Mouse (Mus musculus) thymus, postnatal 0 days (tissue): ENCODE measurements around the gene Wrap53. TPM values are rescaled to one million over a fixed set of nuclear protein-coding genes. Genes with fewer than 3 reads are reported as not detected.
"Not testable (repeated sequence)": the region's sequence is repeated elsewhere in the genome, so short reads cannot be mapped to it uniquely, and the experiment has no call there.

ENCODE experiments used
- DNase-seq: peaks from one replicate; pipeline ENCODE4 v3.0.0-alpha.2; 2015; ENCODE audit warnings: low spot score
- polyA plus RNA-seq: library from polyadenylated mRNA; unstranded; fragments of >200 nt; fragmentation: Nextera tagmentation; extraction: Ambion mirVana; gene quantifications from 2 replicates; pipeline ENCODE4 v1.2.1, GENCODE M21; 2015

The Wrap53 gene
- 27.0 and 30.6 TPM in 2 replicates for polyA plus RNA-seq

DNA sequence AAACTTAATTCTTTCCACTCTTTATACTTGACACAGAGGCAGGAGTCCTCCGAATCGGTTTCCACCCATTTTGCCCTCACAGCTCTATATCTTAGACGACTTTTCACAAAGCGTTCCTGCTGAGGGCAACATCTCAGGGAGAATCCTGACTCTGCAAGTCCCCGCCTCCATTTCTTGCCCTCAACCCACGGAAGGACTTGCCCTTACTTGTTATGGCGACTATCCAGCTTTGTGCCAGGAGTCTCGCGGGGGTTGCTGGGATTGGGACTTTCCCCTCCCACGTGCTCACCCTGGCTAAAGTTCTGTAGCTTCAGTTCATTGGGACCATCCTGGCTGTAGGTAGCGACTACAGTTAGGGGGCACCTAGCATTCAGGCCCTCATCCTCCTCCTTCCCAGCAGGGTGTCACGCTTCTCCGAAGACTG, at the start of gene Wrap53, which contains the start of gene Trp53:
Gene Wrap53 (minus strand): TSS at position 165 of the 424 bp plus-strand sequence.
Gene Trp53 (plus strand): TSS at position 269 of the 424 bp plus-strand sequence.
- DNase-seq: peak; percentile 93

- peak; percentile 36 for DNase-seq
Observed at GRCm38 (mm10) chr11:69629802-69630201, 49.7 kb upstream of the Wrap53 start.

GRCm38 (mm10) chr11:69628286-69628685, 48.2 kb upstream of the Wrap53 start:
- DNase-seq: peak; percentile 73

DNA sequence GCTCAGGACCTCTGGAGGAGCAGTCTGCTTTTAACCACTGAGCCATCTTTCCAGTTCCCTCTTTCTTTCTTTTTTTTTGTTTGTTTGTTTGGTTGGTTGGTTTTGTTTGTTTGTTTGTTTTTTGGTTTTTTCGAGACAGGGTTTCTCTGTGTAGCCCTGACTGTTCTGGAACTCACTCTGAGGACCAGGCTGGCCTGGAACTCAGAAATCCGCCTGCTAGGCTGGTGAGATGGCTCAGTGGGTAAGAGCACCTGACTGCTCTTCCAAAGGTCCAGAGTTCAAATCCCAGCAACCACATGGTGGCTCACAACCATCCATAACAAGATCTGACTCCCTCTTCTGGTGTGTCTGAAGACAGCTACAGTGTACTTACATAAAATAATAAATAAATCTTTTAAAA, 44.3 kb upstream of the Wrap53 start:
- DNase-seq: not testable (repeated sequence)

DNA sequence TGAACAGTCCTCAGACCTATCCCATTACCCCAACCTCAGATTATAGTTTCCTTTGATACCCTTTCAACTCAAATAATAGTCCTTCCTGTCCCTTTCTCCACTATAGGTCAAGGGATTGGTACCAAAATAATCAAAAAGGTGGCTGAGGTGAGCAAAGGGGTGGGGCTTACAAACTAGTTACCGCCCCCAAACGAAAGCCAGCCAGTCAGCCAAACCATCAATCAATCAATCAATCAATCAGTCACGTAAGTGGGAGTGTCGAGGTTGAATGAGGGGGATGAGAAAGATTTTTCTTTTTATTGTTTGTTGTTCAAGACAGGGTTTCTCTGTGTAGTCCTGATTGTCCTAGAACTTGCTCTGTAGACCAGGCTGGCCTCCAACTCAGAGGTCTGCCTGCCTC, 43.0 kb upstream of the Wrap53 start:
- DNase-seq: no peak

DNA sequence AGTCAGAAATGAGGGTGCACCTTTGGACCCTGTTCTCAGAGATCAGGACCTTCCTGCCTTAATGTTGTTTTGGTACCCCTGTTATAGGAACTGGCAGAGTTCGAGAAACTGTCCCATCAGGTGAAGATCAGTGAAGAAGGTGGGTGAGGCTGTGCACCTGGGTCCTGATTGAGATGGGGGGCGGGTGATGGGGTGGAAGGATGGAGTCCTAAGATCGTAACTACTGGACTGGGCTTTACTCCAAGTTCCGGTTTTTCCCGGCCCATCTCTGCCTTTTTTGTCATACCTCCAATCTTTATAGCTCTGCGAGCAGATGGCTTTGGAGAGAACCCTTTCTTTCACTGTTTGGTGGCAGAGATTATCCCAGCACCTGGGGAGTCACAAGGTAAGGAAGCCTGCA, 42.4 kb upstream of the Wrap53 start:
- DNase-seq: no peak

DNA sequence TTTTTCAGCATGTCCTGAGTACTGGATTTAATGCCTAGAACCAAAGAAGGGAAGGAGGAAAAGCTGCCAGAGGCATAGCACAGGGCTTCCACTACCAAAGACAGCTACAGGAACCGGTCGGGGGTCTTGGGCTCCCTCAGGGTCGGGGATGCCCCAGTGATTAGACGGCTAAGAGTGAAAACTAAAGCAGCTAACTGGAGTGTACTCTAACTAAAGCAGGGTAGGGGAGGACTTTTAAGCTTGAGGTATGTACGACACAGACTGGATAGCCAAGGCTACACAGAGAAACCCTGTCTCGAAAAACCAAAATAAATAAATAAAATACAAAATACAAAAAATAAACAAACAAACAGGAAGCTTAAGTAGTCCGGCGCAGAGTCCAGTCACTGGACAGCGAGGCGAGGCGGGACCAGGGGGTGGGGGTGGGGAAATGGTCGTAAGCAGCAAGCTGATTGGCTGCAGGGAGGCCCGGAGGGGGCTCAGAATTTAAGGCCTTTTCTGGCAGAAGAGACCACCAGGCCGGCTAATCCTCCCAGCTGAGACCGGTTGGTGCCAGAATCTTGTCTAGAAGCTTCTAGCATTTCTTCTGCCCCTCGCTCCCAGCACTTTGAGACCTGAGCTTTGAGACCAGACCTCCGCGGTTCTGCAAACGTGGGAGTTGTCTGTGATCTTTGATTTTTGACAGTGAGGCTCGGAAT, 41.7 kb upstream of the Wrap53 start, which contains the start of gene Sat2:
Gene Sat2 (plus strand): TSS at position 454 of the 698 bp plus-strand sequence.
- no peak for DNase-seq

DNA sequence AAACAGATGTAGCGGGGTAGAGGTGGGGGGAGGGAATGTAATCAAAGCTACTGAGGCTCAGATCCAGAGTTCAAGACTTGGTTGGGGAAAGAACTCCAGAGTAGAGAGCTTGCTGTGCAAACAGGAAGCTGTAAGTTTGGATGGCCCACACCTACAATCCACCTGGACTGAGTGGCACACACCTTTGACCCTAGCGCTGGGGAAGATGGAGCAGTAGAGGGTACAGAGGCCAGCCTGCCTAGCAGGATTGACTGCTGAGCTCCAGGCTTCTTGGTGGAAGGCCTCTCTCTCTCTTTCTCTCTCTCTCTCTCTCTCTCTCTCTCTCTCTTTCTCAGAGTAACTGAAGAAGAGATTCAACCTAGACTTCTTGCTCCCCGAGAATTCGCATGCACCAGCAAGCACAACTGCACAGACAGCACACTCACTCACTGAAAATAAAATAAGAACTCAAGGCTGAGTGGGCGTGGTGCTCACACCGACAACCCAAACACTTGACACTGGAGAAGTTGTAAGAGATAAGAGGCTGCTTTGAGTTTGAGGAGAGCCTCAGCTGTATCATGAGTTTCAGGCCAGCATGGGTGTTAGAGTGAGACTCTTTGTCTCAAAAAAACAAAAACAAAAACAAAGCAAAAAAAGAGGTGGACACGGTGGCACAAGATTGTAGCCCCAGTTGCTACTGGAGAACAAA, 40.5 kb upstream of the Wrap53 start:
- no peak for DNase-seq

- no peak for DNase-seq
Observed at GRCm38 (mm10) chr11:69617805-69618204, 37.8 kb upstream of the Wrap53 start, which contains the start of gene Shbg. TSS of gene Shbg (minus strand) at chr11:69617905.

DNA sequence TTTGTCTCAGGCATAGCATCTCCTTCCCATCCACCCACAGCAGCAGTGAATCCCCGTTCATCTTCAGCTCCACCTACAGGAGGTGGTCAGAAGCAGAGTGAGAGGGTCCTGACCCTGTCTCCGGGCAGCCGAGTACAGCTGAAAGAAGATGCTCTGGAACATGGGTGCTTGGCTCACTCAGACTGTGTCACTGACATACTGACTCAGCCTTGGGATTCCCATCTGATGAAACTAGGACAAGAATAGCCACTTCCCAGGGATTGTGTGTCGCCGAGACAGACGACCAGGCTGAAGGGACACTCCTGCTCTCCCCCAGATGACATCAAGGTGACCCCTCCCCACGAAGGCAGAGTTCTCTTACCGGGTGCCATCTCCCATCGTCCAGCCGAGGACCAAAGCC, 36.7 kb upstream of the Wrap53 start:
- no peak for DNase-seq

DNA sequence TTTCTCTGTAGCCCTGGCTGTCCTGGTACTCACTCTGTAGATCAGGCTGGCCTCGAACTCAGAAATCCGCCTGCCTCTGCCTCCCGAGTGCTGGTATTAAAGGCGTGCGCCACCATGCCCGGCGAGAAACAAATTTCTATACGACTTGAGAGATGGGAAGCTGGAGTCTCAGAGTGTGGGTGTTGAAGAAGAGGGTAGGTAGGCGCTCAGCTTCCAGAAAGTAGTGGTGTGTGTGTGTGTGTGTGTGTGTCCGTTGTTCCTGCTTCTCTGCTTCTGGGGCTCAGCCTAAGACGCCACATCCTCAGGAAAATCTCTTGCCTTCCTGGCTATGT, 34.2 kb upstream of the Wrap53 start:
- DNase-seq: not testable (repeated sequence)

- peak; percentile 31 for DNase-seq
Observed at GRCm38 (mm10) chr11:69613553-69614256, 33.6 kb upstream of the Wrap53 start.

GRCm38 (mm10) chr11:69610899-69611298, 30.8 kb upstream of the Wrap53 start:
- no peak for DNase-seq

GRCm38 (mm10) chr11:69609416-69609815, 29.4 kb upstream of the Wrap53 start:
- DNase-seq: no peak

DNA sequence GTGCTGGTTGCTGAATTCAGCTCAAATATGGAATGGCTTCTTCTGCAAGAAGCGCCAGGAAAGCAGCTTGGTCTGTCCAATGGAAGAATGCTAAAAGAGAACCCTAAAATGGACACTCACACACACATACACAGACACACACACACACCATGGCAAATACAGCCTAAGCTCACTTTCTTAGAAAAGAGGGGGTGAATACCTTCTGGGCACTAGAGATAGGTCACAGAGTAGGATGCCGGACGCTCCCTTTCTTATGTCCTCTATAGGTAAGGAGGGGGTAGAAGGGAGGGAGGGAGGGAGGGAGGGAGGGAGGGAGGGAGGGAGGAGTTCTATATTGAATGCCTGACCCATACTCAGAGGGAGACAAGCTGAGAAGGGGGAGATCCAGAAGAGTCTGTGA, 28.5 kb upstream of the Wrap53 start:
- no peak for DNase-seq

GRCm38 (mm10) chr11:69606832-69607231, 26.8 kb upstream of the Wrap53 start:
- DNase-seq: no peak

DNA sequence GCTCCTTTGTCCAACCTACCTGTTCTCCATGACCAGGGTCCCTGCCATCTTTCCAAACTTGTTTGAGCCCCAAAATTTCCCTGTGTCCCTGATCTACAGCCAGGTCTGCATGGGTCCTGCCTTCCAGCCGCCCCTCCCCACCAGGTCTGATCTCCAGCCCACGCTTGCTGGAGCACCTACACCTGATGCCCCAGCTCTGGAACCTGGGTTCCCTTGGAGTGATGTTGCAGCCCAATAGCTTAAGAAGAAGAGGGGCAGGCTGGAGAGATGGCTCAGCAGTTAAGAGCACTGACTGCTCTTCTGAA, 26.4 kb upstream of the Wrap53 start:
- DNase-seq: no peak

DNA sequence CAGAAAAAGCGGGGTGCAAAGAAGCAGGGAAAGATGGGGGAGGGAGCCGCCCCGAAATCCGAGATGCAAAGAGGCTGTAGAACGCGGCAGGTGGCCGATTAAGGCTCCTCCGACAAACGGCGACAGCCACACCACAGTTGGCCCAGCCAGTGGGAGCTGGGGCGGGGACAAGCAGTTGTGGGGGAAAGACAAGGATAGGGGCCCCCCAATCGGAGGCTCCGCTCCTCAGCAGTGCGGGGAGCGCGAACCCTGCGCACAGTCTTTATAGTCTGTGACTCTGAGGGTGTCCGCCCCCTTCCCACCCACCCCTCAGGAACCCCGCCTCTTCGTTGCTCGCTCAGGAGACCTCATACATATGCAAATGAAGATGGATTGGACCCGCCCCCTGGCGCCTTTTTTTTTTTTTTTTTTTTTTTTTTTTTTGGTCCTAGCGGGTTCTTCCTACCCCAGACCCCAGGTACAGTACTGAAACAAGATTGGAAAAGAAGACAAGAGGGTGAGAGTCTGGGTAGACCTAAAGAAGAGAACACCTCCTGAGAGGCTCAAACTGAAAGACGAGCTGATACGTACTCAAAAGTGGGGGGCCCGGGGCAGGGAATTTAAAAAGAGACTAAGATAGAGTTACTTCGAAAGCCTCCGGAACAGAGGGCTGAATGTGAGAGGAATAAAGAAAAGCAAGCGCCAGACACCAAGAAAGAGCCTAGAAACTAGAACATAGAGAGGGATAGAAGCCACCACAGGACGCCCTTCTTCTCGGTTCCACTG, 25.9 kb upstream of the Wrap53 start, which contains the start of gene Atp1b2:
Gene Atp1b2 (minus strand): TSS at position 217 of the 765 bp plus-strand sequence.
- peak; percentile 90 for DNase-seq

DNA sequence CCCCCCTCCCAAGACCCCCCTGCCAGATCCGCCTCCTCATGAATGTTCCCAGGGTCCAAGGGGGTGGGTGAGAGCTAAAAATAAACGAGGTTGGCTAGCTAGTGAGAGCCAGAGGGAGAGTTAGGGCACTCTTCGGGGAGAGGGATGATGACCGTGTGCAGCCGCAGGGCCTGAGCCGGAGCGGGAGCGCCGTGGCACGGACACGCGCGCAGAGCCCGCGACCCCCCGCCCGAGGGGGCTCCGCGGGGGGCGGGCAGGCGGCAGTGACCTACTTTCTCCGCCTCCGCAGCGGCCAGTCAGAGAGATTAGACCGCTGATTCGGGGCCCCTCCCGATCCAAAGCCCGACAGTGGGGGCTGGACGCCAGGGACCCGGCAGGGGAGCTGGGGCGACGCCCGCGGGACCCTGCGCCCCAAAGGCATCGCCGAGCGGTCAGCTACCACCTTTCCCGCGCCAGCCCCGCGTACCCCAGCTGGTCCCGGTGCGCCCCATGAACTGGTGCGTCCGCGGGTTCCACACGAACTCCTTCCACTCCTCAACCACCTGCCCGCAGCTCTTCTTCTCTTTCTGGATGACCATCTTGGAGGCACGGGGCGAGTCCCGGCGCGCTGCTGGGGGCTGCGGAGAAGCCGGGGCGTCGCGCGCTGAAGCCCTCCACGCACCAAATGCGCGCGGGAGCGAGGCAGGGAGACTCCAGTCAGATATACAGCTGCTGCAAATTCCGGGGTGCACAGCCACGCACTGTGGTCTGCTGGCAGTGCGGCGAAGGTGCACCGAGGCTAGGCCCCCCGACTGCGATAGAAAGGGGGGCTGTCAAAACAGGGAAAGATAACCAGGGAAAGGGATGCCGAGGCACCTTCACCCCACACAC, 25.0 kb upstream of the Wrap53 start:
- DNase-seq: peak; percentile 39

DNA sequence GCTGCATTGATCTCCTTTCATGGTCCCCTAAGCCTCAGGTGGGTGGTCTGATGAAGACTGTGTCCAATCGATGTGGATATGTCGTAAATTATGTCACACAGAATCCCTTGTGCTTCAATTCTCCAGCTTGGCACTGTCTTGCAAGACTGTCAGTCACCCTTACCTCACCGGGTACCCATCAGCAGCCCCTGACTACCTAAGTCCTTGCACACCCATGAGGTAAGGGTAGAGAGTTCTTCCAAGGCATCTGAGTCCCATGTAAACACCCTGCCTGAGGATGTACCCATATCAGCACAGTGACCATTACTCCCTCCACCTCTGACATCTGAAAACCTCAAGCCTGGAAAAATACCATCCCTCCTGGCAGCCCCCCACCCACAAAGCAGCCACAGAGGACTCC, 24.3 kb upstream of the Wrap53 start:
- no peak for DNase-seq
